Mouse (Mus musculus) heart, adult 9 months (tissue): ENCODE results near the gene Pcyt1a.
A peak's percentile ranks its signal among the peaks of the same experiment; 100 is the strongest.
"Not testable (repeated sequence)": the region's sequence is repeated elsewhere in the genome, so short reads cannot be mapped to it uniquely, and the experiment has no call there.

ENCODE experiments used
- DNase-seq, 2 experiments: peaks; one replicate each; pipeline ENCODE4 v3.0.0; 2022; ENCODE audit warnings: low spot score in 2 of 2

Pcyt1a gene

GRCm38 (mm10) chr16:32433138-32433537 lies 2.4 kb downstream of the Pcyt1a start:
- no peak for DNase-seq

GRCm38 (mm10) chr16:32434066-32434465 lies 3.3 kb downstream of the Pcyt1a start:
- peak; percentile 65 to 71 for DNase-seq

GRCm38 (mm10) chr16:32434691-32435090 lies 4.0 kb downstream of the Pcyt1a start:
- DNase-seq = no peak

- DNase-seq = no peak
Observed at GRCm38 (mm10) chr16:32436657-32437056, 5.9 kb downstream of the Pcyt1a start.

- no peak for DNase-seq
Observed at GRCm38 (mm10) chr16:32437266-32437665, 6.5 kb downstream of the Pcyt1a start.

- DNase-seq = no peak
Observed at GRCm38 (mm10) chr16:32441432-32441831, 10.7 kb downstream of the Pcyt1a start.

GRCm38 (mm10) chr16:32444615-32445014 lies 13.9 kb downstream of the Pcyt1a start:
- not testable (repeated sequence) for DNase-seq

GRCm38 (mm10) chr16:32445558-32445957 lies 14.8 kb downstream of the Pcyt1a start:
- no peak for DNase-seq

GRCm38 (mm10) chr16:32446563-32447138 lies 15.9 kb downstream of the Pcyt1a start:
- DNase-seq = no peak

- DNase-seq = no peak
Observed at GRCm38 (mm10) chr16:32449665-32450064, 18.9 kb downstream of the Pcyt1a start.

GRCm38 (mm10) chr16:32450133-32450532 lies 19.4 kb downstream of the Pcyt1a start:
- DNase-seq = no peak

GRCm38 (mm10) chr16:32453102-32453501 lies 22.4 kb downstream of the Pcyt1a start:
- no peak for DNase-seq

GRCm38 (mm10) chr16:32454646-32455045 lies 23.9 kb downstream of the Pcyt1a start:
- no peak for DNase-seq

- DNase-seq = no peak
Observed at GRCm38 (mm10) chr16:32456086-32456485, 25.4 kb downstream of the Pcyt1a start.

- DNase-seq = no peak
Observed at GRCm38 (mm10) chr16:32456761-32457160, 26.0 kb downstream of the Pcyt1a start.

GRCm38 (mm10) chr16:32457589-32458386 lies 27.1 kb downstream of the Pcyt1a start:
- DNase-seq = peak; percentile 62 to 79

GRCm38 (mm10) chr16:32460518-32460917 lies 29.8 kb downstream of the Pcyt1a start:
- DNase-seq = no peak

- DNase-seq = no peak
Observed at GRCm38 (mm10) chr16:32461713-32462112, 31.0 kb downstream of the Pcyt1a start.

GRCm38 (mm10) chr16:32462950-32463349 lies 32.2 kb downstream of the Pcyt1a start:
- no peak for DNase-seq

GRCm38 (mm10) chr16:32463426-32463825 lies 32.7 kb downstream of the Pcyt1a start:
- peak in 1 of 2 experiments; percentile 7 for DNase-seq

GRCm38 (mm10) chr16:32464908-32465307 lies 34.2 kb downstream of the Pcyt1a start:
- no peak for DNase-seq

GRCm38 (mm10) chr16:32468488-32468887 lies 37.8 kb downstream of the Pcyt1a start:
- DNase-seq = no peak

- DNase-seq = no peak
Observed at GRCm38 (mm10) chr16:32469404-32470105, 38.8 kb downstream of the Pcyt1a start.
